Comparison of ENCODE assay signal across 8 mouse cellular contexts in genomic region chr12:99884269-99885261, GRCm38 (mm10). TPM values are rescaled to one million over a fixed set of nuclear protein-coding genes. Genes with fewer than 3 reads are reported as not detected.
DNase-seq lines count a peak whose midpoint lies in the region; ATAC-seq and TF ChIP-seq lines count a peak whose summit lies in the region.

Gene Efcab11 (minus strand): TSS chr12:99884439.
Gene Tdp1 (plus strand): TSS chr12:99884517.

- peak; percentile 93 for DNase-seq in CH12.LX (ENCODE audit: extremely low read depth)
- peak; percentile 72 for DNase-seq in c-Kit-positive CD71-positive TER-119-negative erythroid progenitor cells, embryonic 14.5 days (ENCODE audit: low read depth)
- peak; percentile 95 for DNase-seq in heart, postnatal 10 days
- peak; percentile 73 for DNase-seq in large intestine, adult 2 months (ENCODE audit: low read depth, low spot score)
- peak; percentile 96 for DNase-seq in liver, postnatal 0 days
- peak; percentile 95 for DNase-seq in testis, postnatal 10 days (ENCODE audit: low spot score)

- TF ChIP-seq CTCF in CH12.LX (conservative IDR thresholded peaks at IDR 0.05 in 1 of 2, IDR thresholded peaks at IDR 0.05 in 1 of 2; ENCODE audit: low read depth in 2 of 2, low read length in 2 of 2) = no peak; a peak in 1 of 4 replicates
- peak; percentile 29 for TF ChIP-seq CTCF in liver, postnatal 0 days (IDR thresholded peaks at IDR 0.05; ENCODE audit: low read depth)

- intact Hi-C loops in heart, postnatal 10 days (cut with DNase I) = loop anchor here (5.0 kb wide), 1 partner anchor 322 kb away; the partner anchor contains the start of gene Foxn3

- H3K9me3 ChIP-seq in CH12.LX (replicated peaks; ENCODE audit: low read length) = no peaks in the 10 kb centered on the region
- no peaks in the 10 kb centered on the region for H3K9me3 ChIP-seq in forebrain, embryonic 12.5 days
- no peaks in the 10 kb centered on the region for H3K9me3 ChIP-seq in liver, postnatal 0 days (ENCODE audit: low read length)
- H3K9me3 ChIP-seq in neural tube, embryonic 14.5 days (ENCODE audit: control insufficient read depth, low read length) = no peaks in the 10 kb centered on the region

- no peaks in the 10 kb centered on the region for H3K27me3 ChIP-seq in CH12.LX (replicated peaks)
- no peaks in the 10 kb centered on the region for H3K27me3 ChIP-seq in forebrain, embryonic 12.5 days
- H3K27me3 ChIP-seq in liver, postnatal 0 days (ENCODE audit: insufficient read depth, low read length) = no peaks in the 10 kb centered on the region
- H3K27me3 ChIP-seq in neural tube, embryonic 14.5 days (ENCODE audit: control insufficient read depth, insufficient read depth, low read length) = no peaks in the 10 kb centered on the region

- peak; percentile 83 for ATAC-seq in forebrain, embryonic 12.5 days (ENCODE audit: low FRiP score)
- peak; percentile 85 for ATAC-seq in liver, postnatal 0 days
- ATAC-seq in neural tube, embryonic 14.5 days (ENCODE audit: low read depth) = peak; percentile 85

- H3K4me2 ChIP-seq in CH12.LX (ENCODE audit: insufficient read depth, low read depth, poor library complexity, severe bottlenecking) = peak within 1 kb of the TSS; percentile 93
- peak within 1 kb of the TSS; percentile 87 for H3K4me2 ChIP-seq in forebrain, embryonic 12.5 days
- H3K4me2 ChIP-seq in liver, postnatal 0 days (ENCODE audit: low read depth, low read length) = peak within 1 kb of the TSS; percentile 97
- H3K4me2 ChIP-seq in neural tube, embryonic 14.5 days (ENCODE audit: low read depth, low read length) = peak within 1 kb of the TSS; percentile 95

- peak within 1 kb of the TSS; percentile 96 for H3K9ac ChIP-seq in CH12.LX (ENCODE audit: insufficient read depth, low read depth)
- peak within 1 kb of the TSS; percentile 89 for H3K9ac ChIP-seq in forebrain, embryonic 12.5 days
- peak within 1 kb of the TSS; percentile 92 for H3K9ac ChIP-seq in liver, postnatal 0 days (replicated peaks)
- peak within 1 kb of the TSS; percentile 88 for H3K9ac ChIP-seq in neural tube, embryonic 14.5 days (replicated peaks; ENCODE audit: low read depth, low read length)

- no peak for TF ChIP-seq RAD21 in CH12.LX (IDR thresholded peaks at IDR 0.05; ENCODE audit: low read depth, low read length)

- peaks cover 0 to 23% of the 10 kb centered on the region in 2 experiments for H3K36me3 ChIP-seq in CH12.LX (replicated peaks in 1 of 2; ENCODE audit: control insufficient read depth in 1 of 2, insufficient read depth in 1 of 2, low read length in 1 of 2)
- H3K36me3 ChIP-seq in forebrain, embryonic 12.5 days (replicated peaks) = peaks cover 5% of the 10 kb centered on the region
- H3K36me3 ChIP-seq in liver, postnatal 0 days (replicated peaks; ENCODE audit: insufficient read depth, low read length) = no peaks in the 10 kb centered on the region
- H3K36me3 ChIP-seq in neural tube, embryonic 14.5 days (ENCODE audit: control insufficient read depth, insufficient read depth, low read length) = no peaks in the 10 kb centered on the region

- H3K4me1 ChIP-seq in CH12.LX (ENCODE audit: control insufficient read depth in 1 of 2, insufficient read depth in 2 of 2) = peaks cover 12 to 39% of the 10 kb centered on the region in 2 experiments
- peaks cover 35% of the 10 kb centered on the region for H3K4me1 ChIP-seq in forebrain, embryonic 12.5 days
- H3K4me1 ChIP-seq in liver, postnatal 0 days (ENCODE audit: insufficient read depth) = peaks cover 18% of the 10 kb centered on the region
- 0 out of 2 replicates have a peak, but pooled peaks cover 9% of the 10 kb centered on the region for H3K4me1 ChIP-seq in neural tube, embryonic 14.5 days (ENCODE audit: control insufficient read depth, insufficient read depth, low read length)

- peak within 1 kb of the TSS; percentile 79 for H3K27ac ChIP-seq in CH12.LX (ENCODE audit: insufficient read depth, low read depth)
- H3K27ac ChIP-seq in forebrain, embryonic 12.5 days = peak within 1 kb of the TSS; percentile 91
- peak within 1 kb of the TSS; percentile 89 for H3K27ac ChIP-seq in liver, postnatal 0 days (ENCODE audit: low read depth)
- H3K27ac ChIP-seq in neural tube, embryonic 14.5 days (ENCODE audit: low read depth, low read length) = peak within 1 kb of the TSS; percentile 73

- dilution Hi-C loops in CH12.LX (cut with MboI; ENCODE audit: extremely low pct_ligation_motif_present, extremely low pct_unique_long_range_greater_than_20kb, low sequenced_read_pairs) = no loop called here

- WGBS in forebrain, embryonic 12.5 days = under 1% methylated on average over 73 of the region's 73 CpGs
- under 1% methylated on average over 73 of the region's 73 CpGs for WGBS in large intestine, adult 2 months
- WGBS in liver, postnatal 0 days (ENCODE audit: insufficient replicate concordance) = under 1% methylated on average over 71 of the region's 73 CpGs
- under 1% methylated on average over 68 of the region's 73 CpGs for WGBS in neural tube, embryonic 14.5 days

- TF ChIP-seq EP300 in CH12.LX (IDR thresholded peaks at IDR 0.05; ENCODE audit: low read length) = peak; percentile 30; the same call in 1 of the 2 replicates
- no peak for TF ChIP-seq EP300 in liver, postnatal 0 days (IDR thresholded peaks at IDR 0.05; ENCODE audit: low read depth)

- in situ Hi-C loops in CH12.LX (cut with MboI; ENCODE audit: low pct_ligation_motif_present, low pct_unique_long_range_greater_than_20kb, low sequenced_read_pairs) = loop anchor here (25.0 kb wide), 1 partner anchor 797 kb away; no protein-coding TSS in a partner anchor

- H3K79me2 ChIP-seq in CH12.LX (replicated peaks; ENCODE audit: control insufficient read depth, extremely low read depth, insufficient read depth, poor library complexity, severe bottlenecking) = peaks cover 6% of the 10 kb centered on the region

- H3K4me3 ChIP-seq in CH12.LX (replicated peaks in 1 of 3; ENCODE audit: low read depth in 2 of 3, low read length in 2 of 3, poor library complexity in 1 of 3) = peak within 1 kb of the TSS; percentile 88 to 100 (median 98)
- peak within 1 kb of the TSS; percentile 73 for H3K4me3 ChIP-seq in forebrain, embryonic 12.5 days (replicated peaks)
- H3K4me3 ChIP-seq in liver, postnatal 0 days (ENCODE audit: low read depth, low read length) = peak within 1 kb of the TSS; percentile 83
- peak within 1 kb of the TSS; percentile 88 for H3K4me3 ChIP-seq in neural tube, embryonic 14.5 days (ENCODE audit: low read depth, low read length)

- peak; percentile 89 for TF ChIP-seq POLR2A in CH12.LX (IDR thresholded peaks at IDR 0.05; ENCODE audit: low read depth, low read length)

TF ChIP-seq in CH12.LX, 34 proteins besides CTCF, POLR2A, EP300 and RAD21 (continues in another document):
- TF ChIP-seq KAT2A (IDR thresholded peaks at IDR 0.05; ENCODE audit: insufficient replicate concordance, low read length) = peak; percentile 58; the same call in 1 of the 2 replicates
- TF ChIP-seq HCFC1 (IDR thresholded peaks at IDR 0.05; ENCODE audit: low read depth, low read length) = peak; percentile 72
- TF ChIP-seq NRF1 (IDR thresholded peaks at IDR 0.05; ENCODE audit: low read depth, low read length) = peak; percentile 98
- TF ChIP-seq CHD1 (IDR thresholded peaks at IDR 0.05; ENCODE audit: low read depth, low read length) = no peak
- no peak for TF ChIP-seq JUN (IDR thresholded peaks at IDR 0.05; ENCODE audit: insufficient read depth, low read depth, low read length)
- TF ChIP-seq BHLHE40 (IDR thresholded peaks at IDR 0.05; ENCODE audit: low read depth, low read length) = no peak
- peak; percentile 93 for TF ChIP-seq TCF12 (IDR thresholded peaks at IDR 0.05; ENCODE audit: low read depth, low read length)
- TF ChIP-seq ZMIZ1 (IDR thresholded peaks at IDR 0.05; ENCODE audit: low read depth, low read length) = peak; percentile 84; the same call in 1 of the 2 replicates
- peak; percentile 65 for TF ChIP-seq MEF2A (IDR thresholded peaks at IDR 0.05; ENCODE audit: borderline replicate concordance, low read depth, low read length)
- peak; percentile 96 for TF ChIP-seq ELF1 (IDR thresholded peaks at IDR 0.05; ENCODE audit: low read depth, low read length)
- TF ChIP-seq PAX5 (IDR thresholded peaks at IDR 0.05; ENCODE audit: low read length) = no peak
- TF ChIP-seq MAX (IDR thresholded peaks at IDR 0.05; ENCODE audit: low read length) = peak; percentile 12; the same call in 1 of the 2 replicates
- peak; percentile 21; the same call in 1 of the 2 replicates for TF ChIP-seq IRF4 (IDR thresholded peaks at IDR 0.05; ENCODE audit: low read depth, low read length)
- no peak for TF ChIP-seq GABPA (IDR thresholded peaks at IDR 0.05; ENCODE audit: insufficient replicate concordance, low read depth, low read length)
- TF ChIP-seq USF1 (IDR thresholded peaks at IDR 0.05; ENCODE audit: low read depth, low read length) = no peak
- TF ChIP-seq SMC3 (IDR thresholded peaks at IDR 0.05; ENCODE audit: low read depth, low read length) = no peak
- peak; percentile 86 for TF ChIP-seq UBTF (IDR thresholded peaks at IDR 0.05; ENCODE audit: low read depth, low read length)
- peak; percentile 66 for TF ChIP-seq MYC (IDR thresholded peaks at IDR 0.05; ENCODE audit: low read depth, low read length)
- TF ChIP-seq MAZ (IDR thresholded peaks at IDR 0.05; ENCODE audit: low read depth, low read length) = peak; percentile 52
- no peak for TF ChIP-seq ZNF384 (IDR thresholded peaks at IDR 0.05; ENCODE audit: low read depth, low read length)
- no peak for TF ChIP-seq ETS1 (conservative IDR thresholded peaks at IDR 0.05; ENCODE audit: low read depth, low read length)

RNA-seq across cellular contexts. Expression of gene Efcab11, which starts in this region (rescaled TPM):
- total RNA-seq in CH12.LX (2012; rRNA removed) (6.6 and 7.9 TPM in 2 replicates), CH12.LX (2014; rRNA removed) (11.1 and 12.2 TPM in 2 replicates)
- 6.6 and 8.0 TPM in 2 replicates for polyA plus RNA-seq in CH12.LX (2012; ENCODE audit: insufficient read length, low read depth)
- polyA plus RNA-seq in forebrain, embryonic 12.5 days (2016; fragmentation: Nextera tagmentation; extraction: Ambion mirVana) = 21.7 and 25.2 TPM in 2 replicates
- total RNA-seq in heart, postnatal 10 days (2021) = 1 to 10 TPM; 1.5 to 1.6 TPM
- polyA plus RNA-seq in large intestine, adult 2 months (2012; rRNA removed) = 0.93 and 1.1 TPM in 2 replicates
- 3.3 and 4.5 TPM in 2 replicates for polyA plus RNA-seq in liver, postnatal 0 days (2015; fragmentation: Nextera tagmentation; extraction: Ambion mirVana)
- polyA plus RNA-seq in neural tube, embryonic 14.5 days (2014; fragmentation: Nextera tagmentation; extraction: Ambion mirVana) = 2.2 and 3.6 TPM in 2 replicates

RNA-seq across cellular contexts. Expression of gene Tdp1, which starts in this region (rescaled TPM):
- 23.4 and 27.4 TPM in 2 replicates for total RNA-seq in CH12.LX (2012; rRNA removed)
- total RNA-seq in CH12.LX (2014; rRNA removed) = 16.1 and 16.9 TPM in 2 replicates
- polyA plus RNA-seq in CH12.LX (2012; ENCODE audit: insufficient read length, low read depth) = 48.3 and 53.7 TPM in 2 replicates
- 84.9 and 88.4 TPM in 2 replicates for polyA plus RNA-seq in forebrain, embryonic 12.5 days (2016; fragmentation: Nextera tagmentation; extraction: Ambion mirVana)
- total RNA-seq in heart, postnatal 10 days (2021) = 10 to 100 TPM; 11.3 to 12.0 TPM
- 11.8 and 13.4 TPM in 2 replicates for polyA plus RNA-seq in large intestine, adult 2 months (2012; rRNA removed)
- 11.9 and 12.4 TPM in 2 replicates for polyA plus RNA-seq in liver, postnatal 0 days (2015; fragmentation: Nextera tagmentation; extraction: Ambion mirVana)
- 42.8 and 48.0 TPM in 2 replicates for polyA plus RNA-seq in neural tube, embryonic 14.5 days (2014; fragmentation: Nextera tagmentation; extraction: Ambion mirVana)

Comparison
In these comparisons a context has a peak if more than half of its experiments do, and no peak if none do; other contexts are left out.
1. Peak in every context shown above with its lines: DNase-seq, ATAC-seq, H3K4me3 ChIP-seq and H3K27ac ChIP-seq.